Mouse (Mus musculus): Measurements from ENCODE around the gene Mink1.
A peak's percentile ranks its signal among the peaks of the same experiment; 100 is the strongest.

The Mink1 gene

DNA sequence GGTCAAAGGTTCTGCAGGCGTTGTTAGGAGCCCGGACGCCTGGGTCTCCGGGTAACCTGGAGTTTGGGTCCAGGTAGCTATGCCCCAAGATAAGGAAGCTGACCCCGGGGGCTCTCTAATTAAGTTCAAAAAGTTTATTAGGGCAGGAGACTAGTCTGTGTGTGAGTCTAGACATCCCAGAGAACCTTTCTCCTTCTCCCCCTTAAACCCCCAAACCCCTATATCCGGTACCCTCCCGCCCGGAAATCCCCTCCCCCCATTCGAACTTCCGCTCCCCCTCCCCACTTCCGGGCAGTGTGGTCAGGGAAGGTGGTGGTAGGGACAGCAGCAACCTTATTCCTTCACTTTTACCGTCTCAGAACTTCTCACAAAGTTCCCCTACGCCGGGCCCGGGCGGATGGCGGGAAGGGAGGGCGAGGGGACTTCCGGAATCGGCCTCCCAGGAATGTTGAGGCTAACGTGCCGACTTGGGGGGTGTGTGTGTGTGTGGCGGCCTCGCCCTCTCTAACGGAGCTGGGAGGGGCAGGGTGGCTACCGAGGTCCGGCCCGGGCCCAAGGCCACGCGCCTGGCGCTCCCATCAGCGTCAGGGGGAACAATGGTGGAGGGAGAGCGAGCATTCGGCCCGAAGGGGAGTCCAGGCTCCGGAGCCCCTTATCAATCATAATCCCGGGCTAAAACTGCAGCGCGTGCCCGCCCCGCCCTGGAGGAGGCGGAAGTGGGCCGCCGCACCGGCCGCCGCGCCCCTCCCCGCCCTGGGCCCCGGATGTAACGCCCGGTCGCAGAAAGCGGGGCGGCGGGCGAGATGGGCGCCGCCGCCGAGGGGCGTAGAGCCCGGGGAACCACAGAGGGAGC, 90.9 kb downstream of the Mink1 start:
- peak; percentile 67 for DNase-seq (ENCODE audit: low spot score)

DNA sequence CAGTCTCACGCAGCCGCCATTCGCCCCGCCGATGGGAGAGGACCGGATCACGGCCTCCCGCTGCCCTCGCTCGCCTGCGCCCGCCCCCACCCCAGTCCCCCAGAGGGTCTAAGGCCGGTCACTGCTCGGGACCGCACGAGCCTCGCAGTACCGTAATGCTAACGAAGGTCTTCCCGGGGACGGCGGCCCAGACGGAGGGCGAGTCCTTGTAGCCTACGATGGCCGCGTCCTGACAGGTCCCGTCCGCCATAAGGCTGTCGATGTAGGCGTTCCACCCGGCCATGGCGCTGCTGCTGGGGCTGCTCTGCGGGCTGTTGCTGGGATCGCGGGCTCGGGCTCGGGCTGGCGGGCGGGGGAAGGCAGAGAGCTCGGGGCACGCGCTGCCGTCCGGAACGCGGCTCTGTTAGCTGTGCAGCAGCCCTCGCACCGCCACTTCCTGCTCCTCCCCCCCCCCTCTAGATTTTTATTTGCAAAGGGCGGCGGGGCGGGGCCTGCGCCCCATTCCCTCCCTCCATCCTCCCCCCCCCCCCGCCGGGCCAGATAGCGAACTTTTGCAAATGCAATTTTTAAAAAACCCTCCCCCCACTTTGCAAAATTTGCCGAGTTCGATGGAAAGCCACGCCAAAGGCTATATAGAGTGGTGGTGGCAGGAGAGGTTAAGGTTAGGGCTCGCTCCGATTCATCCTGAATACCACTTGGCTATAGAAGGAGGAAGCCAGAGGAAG, 91.7 kb downstream of the Mink1 start, which contains the start of gene Pfn1:
Gene Pfn1 (minus strand): TSS at position 447 of the 725 bp plus-strand sequence.
- peak; percentile 81 for DNase-seq (ENCODE audit: low spot score)

DNA sequence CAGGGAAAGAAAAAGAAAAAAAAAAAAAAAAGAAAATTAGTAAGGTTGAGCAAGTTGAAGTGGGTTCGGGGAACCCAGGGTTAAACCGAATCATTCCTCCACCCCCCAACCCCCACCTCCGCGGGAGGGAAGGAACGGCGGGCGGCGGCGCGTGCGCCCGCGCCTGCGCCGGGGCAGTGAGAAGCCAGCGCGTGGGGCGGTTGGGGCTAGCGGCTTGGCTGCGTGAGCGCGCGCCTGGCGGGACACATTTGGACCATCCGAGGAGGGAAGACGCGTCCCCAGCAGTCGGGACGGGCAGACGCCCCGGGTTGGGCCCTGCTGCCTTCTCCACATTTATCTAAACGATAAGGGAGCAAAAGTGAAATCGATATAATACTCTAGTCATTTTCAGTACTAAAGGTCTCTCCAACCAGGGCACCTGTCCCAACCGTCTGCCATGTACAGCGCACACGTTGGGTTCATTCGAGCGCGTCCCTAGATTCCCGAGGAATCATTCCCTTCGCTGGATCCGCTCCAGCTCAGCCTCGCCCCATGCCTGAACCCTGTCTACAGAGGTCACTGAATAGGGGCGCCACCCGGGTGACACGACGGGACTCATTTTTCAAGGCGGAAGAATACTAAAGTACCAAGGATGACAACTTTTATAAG, 92.4 kb downstream of the Mink1 start:
- DNase-seq (ENCODE audit: low spot score): peak; percentile 87

DNA sequence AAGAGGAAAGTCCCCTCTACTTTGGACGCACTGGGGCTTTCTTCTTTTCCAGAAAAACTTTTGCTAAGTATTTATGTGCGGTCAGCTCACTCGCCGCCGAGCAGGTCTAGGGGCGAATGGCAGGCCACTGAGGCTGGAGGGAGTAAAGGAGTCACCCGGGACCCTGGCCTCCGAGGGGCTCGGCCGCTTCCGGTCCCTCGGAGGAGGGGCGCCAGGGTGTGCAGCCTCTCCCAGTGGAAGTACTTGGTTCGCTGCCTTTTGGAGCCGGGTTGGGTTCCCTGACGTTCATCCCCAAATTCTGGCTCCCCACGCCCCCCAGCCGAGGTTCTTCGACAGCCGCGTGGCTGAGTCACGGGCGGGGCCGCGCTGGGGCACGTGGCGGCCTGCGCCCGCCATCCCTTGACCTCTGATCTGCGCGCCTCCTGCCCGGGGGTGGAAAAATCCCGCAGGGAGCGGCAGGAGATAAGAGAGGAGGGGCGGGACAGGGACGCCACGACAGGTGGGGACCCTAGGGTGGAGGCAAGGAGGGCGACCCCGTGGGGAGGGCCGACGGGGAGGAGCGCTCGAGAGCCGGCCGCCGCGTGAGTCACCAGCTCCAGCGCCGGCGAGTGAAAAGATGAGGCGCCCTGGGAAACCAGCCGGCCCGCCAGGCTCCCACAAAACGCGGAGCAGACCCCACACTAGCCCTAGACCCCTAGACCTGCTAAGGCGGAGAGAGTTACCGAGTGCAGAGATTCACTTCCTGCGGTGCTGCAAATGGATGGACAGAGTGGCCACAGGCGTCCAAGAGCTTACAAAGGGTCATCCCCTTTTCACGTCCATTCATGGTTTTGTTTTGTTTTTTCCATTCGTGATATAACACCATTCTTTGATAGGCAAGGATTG, 93.1 kb downstream of the Mink1 start:
- DNase-seq (ENCODE audit: low spot score): peak; percentile 78

DNA sequence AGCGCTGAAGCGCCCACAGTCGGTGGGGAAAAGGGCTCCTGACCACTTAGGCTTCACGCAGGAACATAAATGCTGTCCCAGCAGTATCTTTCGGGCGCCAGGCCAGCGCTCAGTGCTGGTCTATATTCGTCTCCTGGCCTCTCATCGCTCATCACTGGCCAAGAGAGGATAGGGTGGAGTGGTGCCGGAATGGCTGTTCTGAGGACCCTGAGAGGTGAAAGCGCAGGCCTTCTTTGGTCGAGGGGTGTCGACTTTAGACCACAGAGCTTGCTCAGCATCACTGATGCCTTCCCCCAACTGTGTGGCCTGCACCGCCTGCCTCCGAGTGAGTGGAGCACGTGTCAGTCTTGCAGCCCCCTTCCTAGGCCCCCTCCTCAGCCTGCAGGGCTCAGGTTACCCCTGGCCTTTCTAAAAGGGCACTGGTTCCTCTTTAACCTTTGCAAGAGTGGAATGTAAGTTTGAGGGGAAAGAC, 93.8 kb downstream of the Mink1 start:
- peak; percentile 87 for DNase-seq (ENCODE audit: low spot score)

DNA sequence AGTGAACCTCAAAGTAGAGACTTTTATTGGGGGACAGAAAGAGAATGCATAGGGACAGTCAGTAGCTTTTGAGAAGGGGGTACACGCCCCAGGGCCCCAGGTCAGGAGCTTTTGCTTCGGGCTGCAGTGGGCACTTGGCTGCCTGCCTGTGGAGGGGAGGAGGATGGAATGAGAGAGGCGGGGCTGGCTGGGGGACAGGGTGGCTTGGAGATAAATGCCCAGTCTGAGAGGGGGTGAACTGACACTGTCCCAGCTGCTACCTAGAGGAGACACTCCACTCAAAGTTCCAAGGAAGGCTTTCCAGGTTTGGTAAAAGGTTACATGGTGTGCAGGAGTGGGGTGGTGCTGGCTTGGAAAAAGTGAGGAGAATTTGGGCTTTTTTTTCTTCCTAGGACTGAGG, 94.3 kb downstream of the Mink1 start, which contains the start of gene Eno3:
Gene Eno3 (plus strand): TSS at position 239 of the 400 bp plus-strand sequence.
- peak; percentile 68 for DNase-seq (ENCODE audit: low spot score)

DNA sequence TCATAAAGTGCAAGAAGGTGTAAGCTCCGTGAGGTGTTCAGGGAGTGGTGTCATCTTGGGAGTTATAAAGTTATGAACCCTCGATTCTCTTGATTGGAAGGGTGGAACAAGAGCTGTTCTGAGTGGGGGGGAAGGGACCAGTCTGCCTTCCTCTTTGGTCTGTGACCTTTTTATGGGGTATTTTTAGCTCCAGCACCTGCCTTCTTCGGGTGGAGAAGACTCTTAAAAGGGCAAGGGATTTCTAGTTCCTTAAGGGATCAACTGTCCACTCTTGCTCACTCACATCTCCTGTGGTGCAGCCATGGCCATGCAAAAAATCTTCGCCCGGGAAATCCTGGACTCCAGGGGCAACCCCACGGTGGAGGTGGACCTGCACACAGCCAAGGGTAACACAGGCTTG, 94.9 kb downstream of the Mink1 start:
- no peak for DNase-seq (ENCODE audit: low spot score)

DNA sequence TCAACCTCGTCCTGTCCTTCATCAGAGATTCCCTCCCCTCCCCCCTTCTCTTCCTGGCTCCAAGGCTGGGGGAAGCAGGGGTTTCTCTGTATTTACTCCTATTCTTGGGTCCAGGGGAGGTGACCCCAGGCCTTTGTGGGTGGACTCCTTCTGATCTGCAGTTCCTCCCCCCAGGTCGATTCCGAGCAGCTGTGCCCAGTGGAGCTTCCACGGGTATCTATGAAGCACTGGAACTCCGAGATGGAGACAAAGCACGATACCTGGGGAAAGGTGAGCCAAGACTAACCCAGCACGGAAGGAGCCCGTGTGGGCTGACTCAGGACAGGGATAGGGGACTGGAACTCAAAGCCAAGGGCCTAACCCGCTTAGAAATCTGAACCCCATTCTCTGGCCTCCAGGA, 95.3 kb downstream of the Mink1 start:
- DNase-seq (ENCODE audit: low spot score): no peak

DNA sequence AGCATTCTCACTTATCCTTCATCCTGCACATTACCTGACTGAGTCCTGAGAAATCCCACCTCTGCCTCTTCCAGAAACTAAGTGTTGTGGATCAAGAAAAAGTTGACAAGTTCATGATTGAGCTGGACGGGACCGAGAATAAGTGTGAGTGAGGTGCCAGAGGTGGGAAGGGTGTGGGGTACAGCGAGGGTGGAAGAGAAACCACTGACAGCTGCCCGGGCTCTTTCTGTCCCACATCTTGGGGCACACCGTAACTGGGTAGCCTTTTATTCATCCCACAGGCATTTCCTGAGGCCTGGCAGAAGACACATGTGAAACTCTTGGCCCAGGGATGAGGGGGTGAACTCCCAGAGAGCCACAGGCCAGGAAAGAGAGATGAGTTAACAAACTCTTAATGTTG, 95.8 kb downstream of the Mink1 start:
- no peak for DNase-seq (ENCODE audit: low spot score)

DNA sequence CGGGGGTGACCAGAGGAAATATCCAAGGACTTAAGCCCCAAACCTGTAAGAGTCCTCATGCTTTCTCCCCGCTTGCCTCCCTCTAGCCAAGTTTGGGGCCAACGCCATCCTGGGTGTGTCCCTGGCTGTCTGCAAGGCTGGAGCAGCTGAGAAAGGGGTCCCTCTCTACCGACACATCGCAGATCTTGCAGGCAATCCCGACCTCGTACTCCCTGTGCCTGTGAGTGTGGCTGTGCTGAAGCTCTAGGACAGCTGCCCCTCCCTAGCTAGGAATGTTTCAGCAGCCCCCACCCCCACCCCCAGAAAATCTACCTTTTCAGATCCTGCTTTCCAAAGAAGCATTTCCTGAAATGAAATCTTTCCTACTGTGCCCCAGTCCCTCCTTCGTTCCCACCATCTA, 96.3 kb downstream of the Mink1 start:
- no peak for DNase-seq (ENCODE audit: low spot score)

DNA sequence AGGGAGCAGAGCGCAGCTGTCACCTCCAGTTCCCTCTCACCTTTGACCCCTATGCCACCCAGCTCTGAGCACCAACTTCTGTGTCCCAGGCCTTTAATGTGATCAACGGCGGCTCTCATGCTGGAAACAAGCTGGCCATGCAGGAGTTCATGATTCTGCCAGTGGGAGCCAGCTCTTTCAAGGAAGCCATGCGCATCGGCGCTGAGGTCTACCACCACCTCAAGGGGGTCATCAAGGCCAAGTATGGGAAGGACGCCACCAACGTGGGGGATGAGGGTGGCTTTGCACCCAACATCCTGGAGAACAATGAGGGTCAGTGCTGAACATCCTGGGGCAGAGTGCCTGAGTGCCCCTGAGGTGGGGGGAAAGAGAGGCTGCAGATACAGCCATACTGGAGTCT, 97.9 kb downstream of the Mink1 start:
- no peak for DNase-seq (ENCODE audit: low spot score)

DNA sequence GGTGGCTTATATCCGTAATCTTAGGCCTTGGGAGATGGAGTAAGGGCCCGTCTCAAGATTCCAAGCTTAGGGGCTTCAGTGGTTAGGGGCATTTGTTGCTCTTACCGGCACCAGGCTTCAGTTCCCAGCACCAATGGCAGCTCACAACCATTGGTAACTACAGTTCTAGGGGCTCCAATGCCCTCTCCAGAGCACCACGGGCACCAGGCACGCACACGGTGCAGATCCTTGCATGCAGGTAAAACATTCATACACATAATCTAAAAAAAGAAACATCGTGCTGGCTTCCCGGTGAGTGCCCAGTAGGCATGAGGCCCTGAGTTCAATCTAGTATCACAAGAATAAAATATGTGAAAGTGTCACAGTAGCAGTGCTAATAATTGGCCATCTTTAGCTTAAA, 100.4 kb downstream of the Mink1 start:
- DNase-seq (ENCODE audit: low spot score): no peak

DNA sequence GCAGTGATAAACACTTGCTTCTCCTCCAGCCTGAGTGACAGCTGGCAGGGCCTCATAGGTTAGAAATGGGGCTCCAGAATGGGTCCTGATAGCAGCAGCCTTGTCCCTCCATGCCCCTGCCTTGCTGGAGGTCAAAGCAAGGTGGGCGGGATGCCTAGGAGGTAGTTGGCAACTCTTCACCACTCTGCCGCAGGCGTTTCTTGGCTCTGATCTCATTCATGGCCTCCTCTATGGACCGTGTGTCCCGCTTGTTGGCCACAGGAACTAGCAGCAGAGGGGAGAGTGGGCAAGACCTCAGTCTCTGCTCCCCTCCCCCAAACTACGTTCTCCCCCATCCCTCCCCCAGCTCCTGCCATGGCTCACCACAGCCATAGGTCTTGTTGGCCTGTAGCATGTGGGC, 101.3 kb downstream of the Mink1 start:
- DNase-seq (ENCODE audit: low spot score): no peak

Measured in embryo, embryonic 10 days (tissue).